Mouse (Mus musculus): Measurements from ENCODE around the gene Cldn4. TPM values are rescaled to one million over a fixed set of nuclear protein-coding genes. Genes with fewer than 3 reads are reported as not detected.
"Not testable (repeated sequence)": the region's sequence is repeated elsewhere in the genome, so short reads cannot be mapped to it uniquely, and the experiment has no call there.

The Cldn4 gene
- total and polyA plus RNA-seq, 3 experiments: 0.17 to 0.51 TPM; not detected in 1

DNA sequence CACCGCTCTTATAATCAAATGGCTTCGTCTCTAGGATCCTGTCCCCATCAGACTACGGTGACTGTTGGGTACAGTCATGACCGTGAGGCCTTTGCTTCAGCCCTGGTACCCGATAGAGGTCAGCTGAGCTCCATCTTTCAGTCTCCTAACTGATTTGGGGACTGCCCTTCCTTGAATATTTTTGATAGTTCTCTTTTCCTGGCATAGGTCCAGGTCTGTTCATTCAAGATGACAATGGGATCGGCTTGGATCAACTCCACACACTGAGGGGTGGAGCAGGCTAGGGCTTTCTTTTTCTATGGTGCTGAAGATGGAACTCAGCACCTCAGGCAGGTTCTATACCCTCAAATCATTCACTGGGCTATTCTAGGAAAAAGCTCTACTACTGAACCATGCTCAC, 10.7 kb downstream of the Cldn4 start:
- dilution Hi-C loops (cut with MboI; ENCODE audit: extremely low pct_ligation_motif_present, extremely low pct_unique_long_range_greater_than_20kb, low sequenced_read_pairs): no loop called here
- no peaks in the 10 kb centered on the region for H3K36me3 ChIP-seq (replicated peaks in 1 of 2; ENCODE audit: control insufficient read depth in 1 of 2, insufficient read depth in 1 of 2, low read length in 1 of 2)
- in situ Hi-C loops (cut with MboI; ENCODE audit: low pct_ligation_motif_present, low pct_unique_long_range_greater_than_20kb, low sequenced_read_pairs): no loop called here
- no peak overlapping the region for H3K4me2 ChIP-seq (ENCODE audit: insufficient read depth, low read depth, poor library complexity, severe bottlenecking)
- H3K4me1 ChIP-seq (ENCODE audit: control insufficient read depth in 1 of 2, insufficient read depth in 2 of 2): peaks cover 5 to 31% of the 10 kb centered on the region in 2 experiments; a peak in 3 of 4 replicates
- H3K9me3 ChIP-seq (replicated peaks; ENCODE audit: low read length): peaks cover 30% of the 10 kb centered on the region
- H3K79me2 ChIP-seq (replicated peaks; ENCODE audit: control insufficient read depth, extremely low read depth, insufficient read depth, poor library complexity, severe bottlenecking): no peaks in the 10 kb centered on the region
- H3K4me3 ChIP-seq (replicated peaks in 1 of 3; ENCODE audit: low read depth in 2 of 3, low read length in 2 of 3, poor library complexity in 1 of 3): no peak overlapping the region
- TF ChIP-seq UBTF (IDR thresholded peaks at IDR 0.05; ENCODE audit: low read depth, low read length) (no peak), MAZ (IDR thresholded peaks at IDR 0.05; ENCODE audit: low read depth, low read length) (no peak), EP300 (IDR thresholded peaks at IDR 0.05; ENCODE audit: low read length) (no peak), RCOR1 (conservative IDR thresholded peaks at IDR 0.05; ENCODE audit: low read depth, low read length) (no peak), RAD21 (IDR thresholded peaks at IDR 0.05; ENCODE audit: low read depth, low read length) (no peak), JUND (conservative IDR thresholded peaks at IDR 0.05; ENCODE audit: low read depth, low read length) (no peak), SIN3A (IDR thresholded peaks at IDR 0.05; ENCODE audit: low read length) (no peak), KAT2A (IDR thresholded peaks at IDR 0.05; ENCODE audit: insufficient replicate concordance, low read length) (no peak), MXI1 (IDR thresholded peaks at IDR 0.05; ENCODE audit: low read depth, low read length) (no peak), CHD1 (IDR thresholded peaks at IDR 0.05; ENCODE audit: low read depth, low read length) (no peak), ZKSCAN1 (IDR thresholded peaks at IDR 0.05; ENCODE audit: borderline replicate concordance, low read depth, low read length) (no peak), ZNF384 (IDR thresholded peaks at IDR 0.05; ENCODE audit: low read depth, low read length) (no peak), NRF1 (IDR thresholded peaks at IDR 0.05; ENCODE audit: low read depth, low read length) (no peak), POLR2AphosphoS2 (IDR thresholded peaks at IDR 0.05; ENCODE audit: low read depth, low read length) (no peak)
- H3K9ac ChIP-seq (ENCODE audit: insufficient read depth, low read depth): no peak overlapping the region
- no peak overlapping the region for H3K27ac ChIP-seq (ENCODE audit: insufficient read depth, low read depth)
- peaks cover 11% of the 10 kb centered on the region for H3K27me3 ChIP-seq (replicated peaks)
- no peak for DNase-seq (ENCODE audit: extremely low read depth)

GRCm38 (mm10) chr5:134934666-134935065, 12.1 kb downstream of the Cldn4 start:
- Histone ChIP-seq H3K9me3 (replicated peaks; ENCODE audit: low read length) (peaks cover 28% of the 10 kb centered on the region), H3K36me3 (replicated peaks in 1 of 2; ENCODE audit: control insufficient read depth in 1 of 2, insufficient read depth in 1 of 2, low read length in 1 of 2) (no peaks in the 10 kb centered on the region), H3K4me1 (ENCODE audit: control insufficient read depth in 1 of 2, insufficient read depth in 2 of 2) (peaks cover 5 to 28% of the 10 kb centered on the region in 2 experiments; a peak in 3 of 4 replicates), H3K27me3 (replicated peaks) (peaks cover 19% of the 10 kb centered on the region), H3K4me2 (ENCODE audit: insufficient read depth, low read depth, poor library complexity, severe bottlenecking) (no peak overlapping the region), H3K4me3 (replicated peaks in 1 of 3; ENCODE audit: low read depth in 2 of 3, low read length in 2 of 3, poor library complexity in 1 of 3) (no peak overlapping the region), H3K27ac (ENCODE audit: insufficient read depth, low read depth) (no peak overlapping the region), H3K79me2 (replicated peaks; ENCODE audit: control insufficient read depth, extremely low read depth, insufficient read depth, poor library complexity, severe bottlenecking) (no peaks in the 10 kb centered on the region), H3K9ac (ENCODE audit: insufficient read depth, low read depth) (no peak overlapping the region)
- peak; percentile 56 for DNase-seq (ENCODE audit: extremely low read depth)
- dilution Hi-C loops (cut with MboI; ENCODE audit: extremely low pct_ligation_motif_present, extremely low pct_unique_long_range_greater_than_20kb, low sequenced_read_pairs) (no loop called here), in situ Hi-C loops (cut with MboI; ENCODE audit: low pct_ligation_motif_present, low pct_unique_long_range_greater_than_20kb, low sequenced_read_pairs) (no loop called here)
- TF ChIP-seq BHLHE40 (IDR thresholded peaks at IDR 0.05; ENCODE audit: low read depth, low read length) (0 out of 2 replicates have a peak, but pooled peaks have one; percentile 18), TCF12 (IDR thresholded peaks at IDR 0.05; ENCODE audit: low read depth, low read length) (no peak)

- H3K27ac ChIP-seq (ENCODE audit: insufficient read depth, low read depth); dilution Hi-C loops (cut with MboI; ENCODE audit: extremely low pct_ligation_motif_present, extremely low pct_unique_long_range_greater_than_20kb, low sequenced_read_pairs); H3K79me2 ChIP-seq (replicated peaks; ENCODE audit: control insufficient read depth, extremely low read depth, insufficient read depth, poor library complexity, severe bottlenecking); H3K9ac ChIP-seq (ENCODE audit: insufficient read depth, low read depth); H3K36me3 ChIP-seq (replicated peaks in 1 of 2; ENCODE audit: control insufficient read depth in 1 of 2, insufficient read depth in 1 of 2, low read length in 1 of 2); H3K4me3 ChIP-seq (replicated peaks in 1 of 3; ENCODE audit: low read depth in 2 of 3, low read length in 2 of 3, poor library complexity in 1 of 3); DNase-seq (ENCODE audit: extremely low read depth); H3K4me2 ChIP-seq (ENCODE audit: insufficient read depth, low read depth, poor library complexity, severe bottlenecking); in situ Hi-C loops (cut with MboI; ENCODE audit: low pct_ligation_motif_present, low pct_unique_long_range_greater_than_20kb, low sequenced_read_pairs): not testable (repeated sequence)
- H3K9me3 ChIP-seq (replicated peaks; ENCODE audit: low read length): peaks cover 28% of the 10 kb centered on the region
- peaks cover 29% of the 10 kb centered on the region for H3K27me3 ChIP-seq (replicated peaks)
- peaks cover 5 to 28% of the 10 kb centered on the region in 2 experiments; a peak in 3 of 4 replicates for H3K4me1 ChIP-seq (ENCODE audit: control insufficient read depth in 1 of 2, insufficient read depth in 2 of 2)
Measured at GRCm38 (mm10) chr5:134933686-134934085, 13.0 kb downstream of the Cldn4 start.
